Mouse (Mus musculus): ENCODE measurements around the gene Neurod2.

Gene Neurod2

DNA sequence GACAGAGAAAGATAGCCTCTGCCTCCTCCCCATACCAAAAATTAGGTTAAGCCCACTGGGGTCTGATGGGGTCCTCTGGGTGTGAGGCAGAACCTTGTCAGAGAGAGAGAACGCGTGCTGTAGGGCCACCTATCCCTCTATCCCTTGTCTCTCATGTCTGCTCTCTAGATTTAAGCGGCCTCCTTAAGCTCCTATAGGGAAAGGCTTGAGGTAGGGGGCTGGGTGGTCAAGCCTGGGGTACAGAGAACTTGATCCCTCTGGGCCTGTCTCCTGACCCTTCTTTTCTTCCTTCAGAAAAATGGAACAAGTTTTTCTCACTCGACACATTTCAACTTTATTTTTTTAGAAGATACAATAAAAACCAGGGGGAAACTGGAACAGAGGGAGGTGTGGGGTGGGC, 3.4 kb upstream of the Neurod2 start:
- no peak for DNase-seq (ENCODE audit: low read depth in 1 of 2, low spot score in 2 of 2)

DNA sequence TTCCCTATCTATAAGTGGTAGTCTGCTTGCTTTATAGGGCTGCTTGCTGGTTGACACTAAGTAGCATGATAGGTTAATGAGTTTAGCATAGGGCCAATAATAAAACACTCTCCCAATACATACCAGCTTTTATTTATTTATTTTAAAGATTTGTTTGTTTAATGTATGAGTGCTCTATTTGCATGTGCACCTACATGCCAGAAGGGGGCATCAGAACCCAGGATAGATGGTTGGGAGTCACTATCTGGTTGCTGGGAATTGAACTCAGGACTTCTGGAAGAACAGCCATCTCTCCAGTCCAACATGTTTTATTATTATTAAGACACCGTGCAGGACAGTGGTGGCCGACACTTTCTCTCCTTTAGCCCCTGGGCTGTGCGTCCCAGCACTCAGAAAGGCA, 2.7 kb upstream of the Neurod2 start:
- no peak for DNase-seq (ENCODE audit: low read depth in 1 of 2, low spot score in 2 of 2)

DNA sequence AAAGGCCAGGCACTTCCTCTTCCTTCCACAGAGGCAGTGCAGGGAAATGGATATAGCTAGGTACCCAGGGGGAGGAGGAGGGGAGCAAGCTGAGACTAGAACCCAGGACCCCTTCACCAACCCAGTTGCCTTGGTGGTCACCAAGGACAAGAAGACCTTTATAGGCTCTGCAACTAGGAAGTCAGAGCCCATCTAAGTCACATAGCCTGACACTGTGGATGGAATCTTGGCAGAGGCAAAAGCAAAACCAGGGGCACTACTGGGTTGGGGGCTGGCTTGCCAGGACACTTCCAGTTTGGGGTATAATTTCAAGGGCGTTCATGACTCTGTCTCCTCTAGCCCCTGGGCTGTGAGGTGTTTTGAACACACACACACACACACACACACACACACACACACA, 2.0 kb upstream of the Neurod2 start:
- DNase-seq (ENCODE audit: low read depth in 1 of 2, low spot score in 2 of 2): no peak

DNA sequence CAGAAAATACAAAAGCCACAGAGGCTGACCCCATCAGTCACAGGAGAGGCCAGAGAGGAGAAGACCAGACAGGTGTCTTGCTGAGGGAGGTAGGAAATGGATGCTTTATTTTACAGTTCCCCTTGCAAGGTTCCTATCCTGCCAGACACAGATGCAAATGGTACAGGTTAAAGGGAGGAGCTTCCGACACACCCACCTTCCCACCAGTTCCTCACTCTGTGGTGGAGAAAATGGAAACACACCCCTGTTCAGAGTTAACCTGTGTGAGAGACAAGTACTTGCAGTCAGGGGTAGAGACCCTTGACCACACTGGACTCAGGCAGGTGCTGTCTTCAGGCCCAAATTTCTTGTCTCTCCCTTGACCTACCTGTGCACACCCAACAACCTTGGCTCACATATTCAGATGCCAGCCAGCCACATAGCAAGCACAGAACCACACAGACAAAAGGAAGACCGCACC, 1.3 kb upstream of the Neurod2 start:
- no peak for DNase-seq (ENCODE audit: low read depth in 1 of 2, low spot score in 2 of 2)

DNA sequence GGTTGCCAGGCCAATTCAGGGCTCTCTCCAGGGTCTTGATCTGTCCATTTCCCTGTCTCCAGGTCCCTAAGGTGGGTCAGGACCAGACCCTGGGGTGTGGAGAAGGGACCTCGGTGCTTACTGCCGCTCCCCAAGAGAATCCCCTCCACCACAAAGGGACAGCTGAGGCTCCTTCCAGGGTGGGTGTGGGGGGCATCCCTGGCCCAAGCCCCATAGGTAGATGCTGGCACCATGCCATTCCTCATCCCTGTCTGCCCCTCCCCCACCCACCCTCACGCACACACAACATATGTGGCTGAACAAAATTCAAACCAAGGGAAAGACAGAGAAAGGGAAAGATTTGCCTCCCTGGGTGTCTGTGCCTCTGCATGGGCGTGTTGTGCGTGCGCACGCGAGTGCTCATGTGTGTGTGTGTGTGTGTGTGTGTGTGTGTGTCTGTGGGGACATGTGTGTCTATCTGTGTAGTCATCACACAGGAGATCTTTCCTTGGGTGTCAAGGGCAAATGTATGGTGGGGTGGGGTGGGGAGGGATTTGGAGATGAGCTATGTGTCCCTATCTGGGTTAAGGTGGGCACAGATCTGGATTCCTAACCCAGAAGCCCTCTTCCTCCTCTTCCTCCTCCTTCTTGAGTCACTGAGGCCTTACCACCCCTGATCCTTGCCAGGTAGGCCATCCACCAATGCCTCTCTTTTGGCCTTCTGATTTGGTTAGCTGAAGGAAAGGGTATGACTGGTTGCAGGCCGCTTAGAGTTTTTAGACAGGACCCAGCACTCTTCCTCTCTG, 704 bp upstream of the Neurod2 start:
- DNase-seq (ENCODE audit: low read depth in 1 of 2, low spot score in 2 of 2): no peak

DNA sequence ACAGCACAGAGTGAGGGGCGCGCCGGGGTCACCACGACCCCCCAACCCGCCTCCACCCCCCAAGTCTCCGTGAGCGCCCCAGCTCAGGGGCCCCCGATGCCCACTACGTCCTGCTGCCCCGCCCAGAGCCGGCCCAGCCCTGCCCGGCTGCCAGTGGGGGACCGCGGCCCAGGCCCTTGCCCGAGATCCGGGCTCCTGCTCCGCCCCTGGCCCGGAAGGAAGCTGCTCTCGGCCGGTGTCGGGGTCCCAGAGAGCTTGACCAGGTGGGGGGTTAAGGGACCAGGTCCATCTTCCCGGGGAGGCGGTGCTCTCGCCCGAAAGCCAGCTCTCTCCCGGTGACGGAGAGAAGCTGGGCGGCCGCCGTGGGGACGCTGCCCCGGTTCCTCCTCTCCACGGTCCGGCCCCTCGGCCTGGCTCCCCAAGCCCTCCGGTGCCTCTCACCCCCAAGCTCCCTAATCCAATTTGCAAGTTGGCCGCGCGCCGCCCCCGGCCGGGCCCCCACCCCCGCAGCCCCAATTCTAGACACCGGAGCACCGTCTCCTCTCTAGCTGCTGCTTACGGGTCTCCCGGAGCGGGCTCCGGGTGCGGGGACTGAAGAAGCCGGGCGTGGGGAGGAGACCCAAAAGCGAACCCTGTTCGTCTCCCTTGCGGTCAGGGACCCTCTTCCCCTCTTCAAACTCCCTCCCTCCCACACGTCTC, 928 bp downstream of the Neurod2 start:
- no peak for DNase-seq (ENCODE audit: low read depth in 1 of 2, low spot score in 2 of 2)

DNA sequence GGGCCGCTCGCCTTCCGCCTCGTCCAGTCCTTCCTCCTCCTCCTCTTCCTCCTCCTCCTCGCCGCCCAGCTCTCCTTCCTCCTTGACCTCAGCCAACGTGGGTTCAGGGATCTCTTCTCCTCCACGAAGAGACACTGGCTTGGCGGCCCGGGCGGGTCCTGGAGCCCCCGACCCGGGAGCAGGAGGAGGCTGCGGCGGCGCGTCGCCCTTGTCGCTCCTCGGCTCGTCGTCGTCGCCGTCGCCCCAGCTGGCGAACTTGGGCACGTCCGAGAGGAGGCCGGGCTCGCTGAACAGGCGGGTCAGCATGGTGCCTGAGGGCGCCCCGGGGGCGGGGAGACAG, 1.4 kb downstream of the Neurod2 start:
- DNase-seq (ENCODE audit: low read depth in 1 of 2, low spot score in 2 of 2): no peak

DNA sequence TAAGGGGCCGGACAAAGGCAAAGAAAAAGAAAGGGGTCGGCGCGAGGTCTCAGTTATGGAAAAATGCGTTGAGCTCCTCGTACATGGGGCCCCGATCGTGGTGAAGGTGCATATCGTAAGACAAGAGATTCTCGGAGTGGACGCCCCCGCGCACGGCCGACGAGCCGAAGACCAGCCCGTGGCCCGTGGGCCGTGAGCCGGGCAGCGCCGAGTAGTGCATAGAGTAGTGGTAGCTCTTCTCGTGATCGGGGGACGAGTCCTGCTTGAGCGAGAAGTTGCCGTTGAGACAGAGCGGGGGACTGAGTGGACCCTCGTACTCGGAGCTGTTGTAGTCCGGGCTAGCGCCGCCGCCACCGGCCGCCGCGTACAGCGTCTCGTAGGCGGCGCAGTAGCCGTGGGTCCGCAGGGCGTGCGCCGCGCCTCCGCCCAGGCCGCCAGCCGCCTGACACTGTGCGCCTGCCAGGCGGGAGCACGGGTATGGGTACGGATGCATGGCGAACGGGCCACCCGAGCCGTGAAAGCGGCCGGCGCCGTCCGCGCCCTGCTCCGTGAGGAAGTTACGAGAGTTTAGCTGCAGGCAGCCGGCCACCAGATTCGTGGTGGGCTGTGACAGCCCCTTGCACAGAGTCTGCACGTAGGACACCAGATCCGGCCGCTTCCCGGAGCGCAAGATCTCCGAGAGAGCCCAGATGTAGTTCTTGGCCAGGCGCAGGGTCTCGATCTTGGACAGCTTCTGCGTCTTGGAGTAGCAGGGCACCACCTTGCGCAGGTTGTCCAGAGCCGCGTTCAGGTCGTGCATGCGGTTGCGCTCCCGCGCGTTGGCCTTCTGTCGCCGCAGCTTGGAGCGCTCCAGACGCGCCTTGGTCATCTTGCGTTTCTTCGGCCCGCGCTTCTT, 2.1 kb downstream of the Neurod2 start:
- no peak for DNase-seq (ENCODE audit: low read depth in 1 of 2, low spot score in 2 of 2)

DNA sequence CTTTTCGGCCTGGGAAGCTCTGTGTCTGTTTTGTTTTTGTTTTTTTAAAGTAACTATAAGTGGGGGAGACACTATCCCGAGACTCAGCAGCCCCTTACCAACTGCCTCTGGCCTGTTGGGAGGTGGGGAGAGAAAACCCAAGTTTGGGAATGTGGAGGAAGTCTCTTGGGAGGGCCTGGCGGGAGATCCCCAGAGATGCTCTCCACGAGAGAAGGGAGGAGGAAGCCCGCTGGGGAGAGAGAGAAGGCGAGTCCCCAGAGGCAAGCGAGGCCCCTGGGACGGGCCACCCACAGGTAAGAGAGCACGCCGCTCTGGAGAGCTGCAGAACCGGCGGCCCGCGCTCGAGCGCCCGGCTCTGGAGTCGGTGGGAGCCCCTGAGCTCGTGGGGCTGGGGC, 2.7 kb downstream of the Neurod2 start:
- DNase-seq (ENCODE audit: low read depth in 1 of 2, low spot score in 2 of 2): no peak

DNA sequence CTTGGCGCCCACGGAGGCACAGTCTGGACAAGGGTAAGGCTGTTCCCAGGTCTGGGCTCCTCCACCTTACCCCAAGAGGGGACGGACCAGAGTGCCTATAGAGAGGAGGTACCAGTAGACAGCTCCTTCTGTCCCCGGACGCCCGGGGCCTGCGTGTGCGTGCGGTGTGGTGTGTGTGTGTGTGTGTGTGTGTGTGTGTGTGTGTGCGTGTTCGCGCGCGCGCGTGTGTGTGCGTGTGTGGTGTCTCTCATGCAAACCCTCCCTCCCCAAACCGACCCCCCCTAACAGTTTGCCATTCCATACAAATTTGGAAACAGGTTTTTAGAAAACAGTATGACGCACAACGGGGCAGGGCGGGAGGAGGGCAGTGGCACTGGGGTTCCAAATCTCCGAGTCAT, 3.6 kb downstream of the Neurod2 start:
- no peak for DNase-seq (ENCODE audit: low read depth in 1 of 2, low spot score in 2 of 2)

DNA sequence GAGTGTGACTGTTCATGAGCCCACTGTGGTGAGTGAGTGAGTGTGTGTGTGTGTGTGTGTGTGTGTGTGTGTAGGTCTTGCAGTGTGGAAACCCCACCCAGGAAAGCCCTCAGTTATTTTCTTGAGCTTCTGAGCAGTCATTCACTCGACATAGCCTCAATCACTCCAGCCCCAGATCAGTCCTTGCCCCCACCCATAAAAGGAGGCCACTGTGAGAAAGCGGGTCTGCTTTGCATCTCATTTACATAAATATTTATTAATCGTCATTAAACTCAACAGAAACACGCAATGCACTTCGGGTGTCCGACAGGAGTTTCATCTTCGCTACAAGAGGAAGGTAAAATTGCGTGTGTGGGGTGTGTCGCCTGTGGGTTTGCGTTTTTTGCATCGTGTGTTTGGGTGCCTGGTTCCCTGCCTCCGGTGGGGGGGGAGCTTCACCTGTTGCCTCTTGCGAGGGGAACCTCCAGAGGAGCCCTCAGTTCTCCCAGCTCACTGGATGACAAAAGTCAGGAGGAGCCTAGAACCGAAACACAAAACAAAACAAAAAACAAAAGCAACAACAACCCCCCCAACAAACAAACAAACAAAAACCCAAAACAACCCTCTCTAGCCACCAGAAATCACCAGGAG, 4.1 kb downstream of the Neurod2 start:
- DNase-seq (ENCODE audit: low read depth in 1 of 2, low spot score in 2 of 2): no peak

DNA sequence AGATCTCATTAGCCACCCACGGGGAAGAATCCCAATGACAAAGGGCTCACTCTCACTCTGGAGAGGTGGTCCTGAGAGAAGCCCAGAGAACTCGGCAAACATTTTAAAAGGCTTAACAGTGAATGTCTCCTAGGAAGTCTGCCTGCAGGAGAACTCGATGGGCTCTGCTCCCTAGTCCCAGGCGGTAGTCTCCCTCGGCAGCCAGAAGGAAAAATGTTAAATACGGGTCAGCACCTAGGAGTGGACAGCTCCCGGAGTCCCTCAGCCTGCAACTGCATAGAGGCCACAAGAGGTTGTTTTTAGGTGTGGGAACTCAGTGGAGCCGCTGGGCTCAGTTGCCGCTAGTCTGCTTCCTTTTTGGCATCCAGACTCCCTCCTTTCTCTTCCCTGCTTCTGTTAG, 5.5 kb downstream of the Neurod2 start:
- no peak for DNase-seq (ENCODE audit: low read depth in 1 of 2, low spot score in 2 of 2)

DNA sequence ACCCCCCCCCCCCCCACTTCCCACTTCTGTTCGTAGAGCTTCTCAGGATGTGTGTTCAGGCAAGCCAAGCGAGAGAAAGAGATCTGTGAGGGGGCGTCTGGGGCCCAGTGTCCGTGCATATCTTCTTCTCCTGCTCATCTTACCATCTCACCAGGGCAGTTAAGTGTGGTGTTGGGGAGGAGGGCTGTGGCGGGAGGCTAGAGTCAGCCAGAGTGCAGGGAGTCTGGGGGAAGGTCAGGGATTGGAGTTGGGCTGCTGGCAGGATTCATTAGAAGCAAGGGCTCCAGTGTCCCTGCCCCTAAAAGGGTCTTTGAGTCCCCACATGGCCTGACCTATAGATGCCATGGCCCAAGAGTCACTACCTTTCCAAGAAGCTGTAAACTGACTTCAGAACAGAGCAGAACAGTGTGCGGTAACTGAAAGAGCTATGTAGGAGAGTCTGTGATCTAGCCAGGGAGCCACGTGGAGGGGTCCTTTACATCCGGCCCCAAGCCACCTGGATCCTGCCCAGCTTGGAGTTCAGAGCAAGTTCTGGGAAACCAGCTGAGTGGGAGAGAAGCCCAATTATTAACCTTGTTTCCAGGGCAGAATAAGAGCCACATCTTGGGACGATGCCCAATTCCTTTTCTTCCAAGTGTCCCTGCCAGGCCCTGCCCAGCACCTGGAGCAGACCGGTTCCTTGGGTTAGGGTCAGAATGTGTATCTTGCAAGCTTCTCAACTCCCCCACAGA, 6.1 kb downstream of the Neurod2 start:
- no peak for DNase-seq (ENCODE audit: low read depth in 1 of 2, low spot score in 2 of 2)

DNA sequence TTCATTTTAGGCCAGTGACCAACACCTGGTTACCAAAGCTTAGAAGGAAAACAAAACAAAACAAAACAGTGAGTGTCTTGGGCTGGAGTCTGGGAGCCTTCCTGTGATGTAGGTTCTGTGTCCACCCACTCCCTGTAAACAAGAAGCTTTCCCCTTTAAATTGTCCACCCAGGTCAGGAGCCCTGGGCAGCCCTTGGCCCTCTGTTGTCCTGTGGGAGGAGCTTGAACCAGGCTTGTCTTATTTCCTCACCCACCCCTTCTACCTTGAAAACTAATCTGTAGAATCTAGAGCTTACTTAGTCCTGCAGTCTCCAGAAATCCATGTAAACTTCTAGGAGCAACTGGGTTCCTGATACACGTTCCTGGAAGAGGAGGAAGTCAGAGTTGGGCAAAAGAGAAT, 7.3 kb downstream of the Neurod2 start:
- no peak for DNase-seq (ENCODE audit: low read depth in 1 of 2, low spot score in 2 of 2)

DNA sequence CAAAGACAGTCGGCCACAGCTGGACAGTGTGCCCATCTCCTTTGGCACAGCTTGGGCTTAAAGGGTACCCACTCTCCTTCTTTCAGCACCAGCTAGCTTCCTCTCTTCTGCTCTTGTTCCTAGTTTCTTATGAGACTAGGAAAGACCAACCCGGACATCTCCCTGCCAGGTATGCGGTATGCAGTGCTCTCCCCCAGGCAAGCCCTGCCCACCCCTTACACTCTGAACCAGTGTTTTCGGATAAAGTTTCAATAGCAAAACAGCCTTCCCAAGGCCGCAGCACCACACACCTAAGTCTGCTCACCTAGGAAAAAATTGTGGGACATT, 7.8 kb downstream of the Neurod2 start:
- DNase-seq (ENCODE audit: low read depth in 1 of 2, low spot score in 2 of 2): no peak

DNA sequence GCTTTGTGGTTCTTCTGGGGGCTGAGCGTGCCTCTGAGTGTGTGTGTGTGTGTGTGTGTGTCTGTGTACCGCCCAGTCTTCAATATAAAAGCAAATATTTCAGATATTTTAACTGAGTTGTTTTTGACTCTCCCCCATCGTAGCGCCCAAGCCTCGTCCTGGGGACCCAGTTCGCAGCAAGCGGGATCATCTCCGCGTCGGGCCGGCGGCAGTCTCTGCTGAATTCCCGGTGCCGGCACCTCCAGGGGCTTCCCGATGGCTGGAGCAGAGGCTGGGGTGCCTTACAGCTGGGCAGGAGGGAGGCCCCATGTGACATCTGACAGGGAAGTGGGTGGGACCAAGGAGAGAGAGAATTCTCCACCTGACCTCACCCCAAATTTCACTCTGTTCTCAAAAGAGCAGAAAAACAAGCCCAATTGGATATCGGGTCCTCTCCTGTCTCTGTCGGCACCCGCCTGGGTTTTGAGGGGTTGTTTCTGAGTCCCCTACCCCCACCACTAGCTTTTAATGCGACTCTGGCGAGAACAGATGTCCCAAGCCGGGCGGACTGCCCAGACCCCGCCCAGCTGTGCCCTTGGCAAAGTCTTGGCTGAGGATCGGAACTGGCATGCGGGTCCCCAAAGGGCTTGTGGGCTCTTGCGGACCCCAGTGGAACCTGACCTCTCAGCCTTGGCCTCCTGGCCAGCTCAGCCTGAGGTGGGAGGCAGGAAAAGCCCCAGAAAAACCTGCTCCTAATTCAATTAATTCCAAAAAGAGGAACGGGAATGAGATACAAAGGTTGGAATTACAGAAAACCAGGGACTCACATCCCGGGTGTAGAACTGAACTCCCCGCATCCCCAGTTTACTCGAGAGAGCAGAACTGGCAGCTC, 8.4 kb downstream of the Neurod2 start:
- DNase-seq (ENCODE audit: low read depth in 1 of 2, low spot score in 2 of 2): no peak

DNA sequence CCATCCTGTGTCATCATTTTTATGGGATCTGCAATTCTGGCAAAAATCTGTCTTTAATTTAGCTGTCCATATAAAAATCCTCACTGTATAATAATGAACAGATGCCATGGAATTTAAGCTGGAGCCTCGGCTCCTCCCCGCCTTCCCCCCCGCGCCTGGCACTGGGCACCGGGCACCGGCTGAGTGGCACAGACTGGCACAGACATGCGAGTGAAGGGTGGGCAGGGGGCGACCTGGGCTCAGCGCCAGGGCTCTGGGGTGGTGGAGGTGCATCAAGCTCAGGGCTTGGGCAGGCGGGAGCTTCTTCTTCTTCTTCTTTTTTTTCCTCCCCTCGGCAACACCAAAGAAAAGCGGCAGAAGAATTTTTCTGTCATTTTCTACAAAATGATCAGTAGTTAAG, 9.1 kb downstream of the Neurod2 start:
- DNase-seq (ENCODE audit: low read depth in 1 of 2, low spot score in 2 of 2): no peak

DNA sequence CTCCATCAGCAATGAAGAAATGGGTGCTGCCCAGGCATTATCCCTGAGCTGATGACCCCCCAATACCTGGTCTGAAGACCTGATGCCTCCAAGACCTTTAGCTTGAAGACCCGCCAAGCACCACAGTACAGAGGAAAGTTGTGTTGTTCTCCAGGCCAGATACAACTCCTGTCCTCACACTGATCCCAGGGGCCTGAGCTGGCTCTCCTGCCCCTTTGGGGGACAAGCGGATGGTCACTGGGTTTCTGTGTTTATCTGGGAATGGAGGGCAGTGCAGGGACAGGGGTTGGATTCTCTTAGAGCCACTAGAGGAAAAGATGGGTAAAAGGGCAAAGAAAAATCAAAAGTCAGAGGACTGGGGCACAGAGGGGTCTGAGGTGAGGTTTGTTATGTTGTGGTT, 9.5 kb downstream of the Neurod2 start:
- no peak for DNase-seq (ENCODE audit: low read depth in 1 of 2, low spot score in 2 of 2)

DNA sequence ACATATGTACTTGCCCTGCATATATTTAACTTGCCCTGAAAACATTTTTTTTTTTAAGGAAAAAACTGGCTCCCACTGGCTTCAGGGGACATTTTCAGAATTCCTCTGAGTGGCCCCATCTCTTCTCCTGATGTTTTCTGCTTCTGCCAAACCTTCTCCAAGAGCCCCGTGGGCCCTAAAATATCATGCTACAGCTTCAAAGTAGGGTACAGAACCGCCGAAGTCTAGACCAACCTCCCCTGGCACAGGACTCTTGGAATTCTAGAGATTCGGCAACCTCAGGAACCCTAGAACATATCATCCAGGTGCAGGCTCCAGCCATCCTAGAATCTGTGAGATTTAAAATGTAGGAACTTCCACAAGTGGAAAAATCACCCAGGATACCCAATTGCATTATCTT, 9.9 kb downstream of the Neurod2 start:
- no peak for DNase-seq (ENCODE audit: low read depth in 1 of 2, low spot score in 2 of 2)

DNA sequence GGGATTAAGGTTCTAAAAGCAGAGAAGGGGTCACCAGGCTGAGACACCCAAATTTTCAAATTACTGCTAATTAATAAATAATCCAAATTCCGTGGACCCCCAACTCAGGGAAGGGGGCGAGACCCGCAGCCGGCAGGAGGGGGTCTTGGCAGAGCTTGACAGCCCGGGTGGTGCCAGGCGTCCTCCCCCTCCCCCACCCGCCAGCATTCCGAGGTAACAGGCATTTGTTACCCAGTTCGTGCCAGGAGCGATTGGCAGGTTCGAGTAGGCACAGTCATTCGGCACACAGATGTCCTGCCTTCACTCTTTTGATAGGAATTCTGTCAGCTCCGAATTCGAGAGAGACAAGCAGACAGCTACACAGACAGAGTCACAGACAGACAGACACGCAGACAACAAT, 10.3 kb downstream of the Neurod2 start:
- DNase-seq (ENCODE audit: low read depth in 1 of 2, low spot score in 2 of 2): no peak

Data from monocyte, adult 2 months (primary cell).